ENCODE assay signal across 8 mouse cellular contexts in genomic region chr10:25620939-25621746, GRCm38 (mm10).
DNase-seq lines count a peak whose midpoint lies in the region; ATAC-seq lines count a peak whose summit lies in the region.

No protein-coding gene starts in this region.

- intact Hi-C loops in heart, postnatal 10 days (cut with DNase I) = no loop called here

- ATAC-seq in hematopoietic stem cell, adult 5-6 weeks (replicated peaks in 1 of 2; ENCODE audit: insufficient read depth in 1 of 2, low FRiP score in 2 of 2, low TSS enrichment in 1 of 2, low read depth in 1 of 2, poor library complexity in 2 of 2, severe bottlenecking in 2 of 2) = peak; percentile 80 to 84

- DNase-seq in layer of hippocampus, postnatal 10 days (ENCODE audit: low spot score in 2 of 2) = peak; percentile 19 to 26
- no peak for DNase-seq in layer of hippocampus, adult 9-11 months
- DNase-seq in adrenal gland, postnatal 36 days = peak; percentile 7 to 19
- peak; percentile 22 for DNase-seq in lung, postnatal 10 days
- DNase-seq in urinary bladder, postnatal 25 days (ENCODE audit: low spot score) = no peak
- no peak for DNase-seq in thymus, postnatal 10 days (ENCODE audit: low spot score in 2 of 2)
- DNase-seq in heart, postnatal 10 days = no peak

Comparison
In these comparisons a context has a peak if more than half of its experiments do, and no peak if none do; other contexts are left out.
1. DNase-seq: peak in layer of hippocampus, postnatal 10 days (2 of 2), adrenal gland, postnatal 36 days (2 of 2) and lung, postnatal 10 days (single experiment); none in layer of hippocampus, adult 9-11 months (single experiment), urinary bladder, postnatal 25 days (single experiment), thymus, postnatal 10 days (0 of 2) and heart, postnatal 10 days (0 of 2).